Mouse (Mus musculus): ENCODE data around the gene Espn.

The Espn gene

DNA sequence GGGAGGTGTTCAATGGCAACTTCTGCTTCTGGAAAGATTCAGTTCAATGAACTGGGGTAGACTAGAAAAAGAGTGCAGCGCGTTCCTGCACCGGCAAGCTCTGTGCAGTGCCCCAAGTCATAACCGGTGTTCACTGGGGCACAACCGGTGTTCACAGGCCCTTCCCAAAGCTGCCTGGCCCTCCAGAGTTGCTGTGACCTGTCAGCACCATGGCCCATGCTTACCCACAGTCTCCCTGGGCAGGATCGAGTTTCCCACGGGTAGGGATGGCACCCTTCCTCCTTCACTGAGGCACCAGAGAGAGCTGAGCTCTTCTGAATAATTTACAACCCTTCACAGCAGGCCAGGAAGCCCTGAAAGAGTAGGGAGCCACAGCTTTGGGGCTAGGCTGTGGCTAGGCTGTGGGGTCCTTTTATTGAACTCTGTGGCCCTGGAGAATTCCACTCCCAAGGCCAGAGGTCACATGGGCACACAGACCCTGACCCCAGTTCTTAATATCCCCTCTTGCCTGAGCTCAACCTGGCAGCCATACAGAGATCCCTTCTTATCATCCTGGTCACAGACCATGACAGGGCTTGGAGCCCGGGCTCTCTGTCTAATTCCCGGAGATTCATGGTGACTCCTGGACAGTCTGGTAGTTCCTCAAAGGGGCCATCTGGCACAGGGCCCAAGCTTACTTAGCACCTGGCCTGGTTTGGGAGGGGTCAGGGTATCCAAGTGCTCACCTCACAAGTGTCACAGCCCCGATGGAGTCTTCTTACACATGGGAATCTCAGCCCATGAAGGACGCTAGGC, 5.9 kb downstream of the Espn start:
- peak; percentile 35 for DNase-seq

DNA sequence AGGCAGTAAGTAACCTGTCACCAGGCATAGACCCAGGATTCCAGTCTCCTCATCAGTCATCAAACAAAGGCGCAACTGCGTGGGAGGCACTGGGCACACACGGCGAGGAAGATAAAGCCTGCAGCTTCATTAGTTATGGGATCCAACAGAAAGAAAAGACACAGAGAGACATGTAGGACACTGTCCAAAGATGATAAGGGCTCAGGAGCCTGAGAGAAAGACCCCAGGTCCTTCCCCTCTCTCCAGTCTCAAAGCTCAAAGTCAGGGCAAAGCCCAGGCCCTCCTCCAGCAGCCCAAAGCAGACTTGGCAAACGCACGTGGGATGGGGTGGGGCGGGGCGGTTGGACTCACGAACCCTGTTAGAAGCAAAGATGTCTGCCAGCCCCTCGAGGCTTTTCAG, 6.7 kb downstream of the Espn start:
- DNase-seq, result no peak

GRCm38 (mm10) chr4:152143632-152144031, 8.5 kb downstream of the Espn start:
- DNase-seq, result no peak

DNA sequence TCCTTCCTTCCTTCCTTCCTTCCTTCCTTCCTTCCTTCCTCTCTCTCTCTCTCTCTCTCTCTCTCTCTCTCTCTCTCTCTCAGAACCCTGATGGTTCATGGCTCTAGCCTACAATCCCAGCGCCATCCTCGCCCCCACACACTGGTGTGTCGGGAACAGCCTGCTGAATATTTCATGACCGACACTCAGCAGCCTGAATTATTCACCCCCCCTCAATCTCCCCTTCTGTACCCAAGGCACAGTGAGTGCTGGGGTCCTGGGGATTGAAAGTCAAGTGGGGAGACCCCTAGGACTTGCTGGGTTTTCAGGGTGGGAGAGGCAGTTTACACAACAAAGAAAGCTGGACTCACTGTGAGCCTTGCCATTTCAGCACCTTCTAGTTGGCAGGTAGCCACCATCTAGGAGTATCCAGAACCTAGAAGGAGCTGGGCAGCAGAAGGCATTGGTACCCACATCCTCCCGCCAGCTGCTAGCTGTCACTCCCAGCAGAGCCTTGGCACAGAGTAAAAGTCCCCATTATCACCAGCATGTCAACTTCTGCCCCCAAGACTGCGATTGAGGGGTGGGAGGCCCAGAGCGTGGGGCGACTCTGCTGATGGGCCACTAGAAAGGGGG, 10.5 kb downstream of the Espn start:
- no peak for DNase-seq

GRCm38 (mm10) chr4:152140441-152140840, 11.7 kb downstream of the Espn start:
- peak; percentile 70 for DNase-seq

- peak; percentile 92 for DNase-seq
Measured at GRCm38 (mm10) chr4:152138497-152139260, 13.5 kb downstream of the Espn start.

- DNase-seq, result no peak
Measured at GRCm38 (mm10) chr4:152136876-152137250, 15.3 kb downstream of the Espn start.

GRCm38 (mm10) chr4:152136112-152136875, 15.9 kb downstream of the Espn start:
- no peak for DNase-seq

DNA sequence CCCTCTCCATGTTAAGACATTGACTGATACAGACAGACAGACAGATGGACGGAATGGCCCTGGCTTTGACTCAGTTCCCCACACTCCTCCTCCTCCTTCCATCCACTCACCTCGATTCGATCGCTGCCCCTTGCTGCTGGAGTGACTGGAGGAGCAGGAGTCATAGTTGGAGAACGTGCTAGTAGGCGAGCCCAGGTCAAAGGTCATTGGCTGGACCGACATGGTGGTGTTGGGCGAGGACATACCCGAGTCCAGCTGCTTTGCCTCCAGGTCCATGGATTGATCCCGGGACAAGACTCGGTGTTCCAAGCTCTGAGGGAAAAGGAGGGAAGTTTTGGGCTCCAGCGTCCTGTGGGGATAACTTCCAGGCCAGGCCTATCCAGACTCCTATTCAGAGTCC, 16.8 kb downstream of the Espn start:
- no peak for DNase-seq

- peak; percentile 77 for DNase-seq
Measured at GRCm38 (mm10) chr4:152134507-152134906, 17.7 kb downstream of the Espn start.

DNA sequence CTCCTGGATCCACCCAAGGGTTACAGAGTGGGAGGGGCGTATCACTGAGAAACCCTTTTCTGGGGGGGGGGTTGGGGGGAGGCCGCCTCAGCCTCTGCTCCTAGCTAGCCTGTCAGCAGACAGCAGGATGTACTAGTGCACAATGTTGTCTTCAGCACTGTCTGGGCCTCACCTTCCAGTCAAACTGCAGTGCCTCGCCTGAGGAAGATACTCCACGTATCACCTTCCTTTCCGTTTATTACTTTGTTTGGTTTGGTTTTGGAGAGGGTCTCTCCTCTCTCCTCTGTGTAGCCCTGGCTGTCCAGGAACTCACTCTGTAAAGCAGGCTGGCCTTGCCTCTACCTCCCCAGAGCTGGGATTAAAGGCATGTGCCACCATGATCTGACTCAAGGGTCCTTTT, 19.0 kb downstream of the Espn start:
- DNase-seq, result no peak

DNA sequence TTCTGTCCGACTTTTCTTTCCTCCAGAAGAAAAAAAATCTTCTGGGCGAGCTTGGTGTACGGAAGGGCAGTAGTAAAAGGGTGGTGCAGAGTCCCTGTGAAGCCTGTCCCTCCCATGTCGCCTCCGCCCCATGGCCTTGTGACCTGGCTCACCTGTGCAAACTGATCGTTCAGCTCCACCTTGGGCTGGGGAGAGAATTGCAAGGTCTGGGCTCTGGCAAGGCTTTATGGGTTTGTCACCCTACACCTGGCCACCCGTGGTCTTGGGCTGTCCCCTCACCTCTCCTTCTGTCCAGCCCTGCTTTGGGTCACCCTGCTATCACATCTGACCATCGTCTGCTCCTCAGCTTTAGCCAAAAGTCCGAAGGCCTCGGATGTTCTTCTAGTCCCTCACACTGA, 19.4 kb downstream of the Espn start:
- DNase-seq, result no peak

DNA sequence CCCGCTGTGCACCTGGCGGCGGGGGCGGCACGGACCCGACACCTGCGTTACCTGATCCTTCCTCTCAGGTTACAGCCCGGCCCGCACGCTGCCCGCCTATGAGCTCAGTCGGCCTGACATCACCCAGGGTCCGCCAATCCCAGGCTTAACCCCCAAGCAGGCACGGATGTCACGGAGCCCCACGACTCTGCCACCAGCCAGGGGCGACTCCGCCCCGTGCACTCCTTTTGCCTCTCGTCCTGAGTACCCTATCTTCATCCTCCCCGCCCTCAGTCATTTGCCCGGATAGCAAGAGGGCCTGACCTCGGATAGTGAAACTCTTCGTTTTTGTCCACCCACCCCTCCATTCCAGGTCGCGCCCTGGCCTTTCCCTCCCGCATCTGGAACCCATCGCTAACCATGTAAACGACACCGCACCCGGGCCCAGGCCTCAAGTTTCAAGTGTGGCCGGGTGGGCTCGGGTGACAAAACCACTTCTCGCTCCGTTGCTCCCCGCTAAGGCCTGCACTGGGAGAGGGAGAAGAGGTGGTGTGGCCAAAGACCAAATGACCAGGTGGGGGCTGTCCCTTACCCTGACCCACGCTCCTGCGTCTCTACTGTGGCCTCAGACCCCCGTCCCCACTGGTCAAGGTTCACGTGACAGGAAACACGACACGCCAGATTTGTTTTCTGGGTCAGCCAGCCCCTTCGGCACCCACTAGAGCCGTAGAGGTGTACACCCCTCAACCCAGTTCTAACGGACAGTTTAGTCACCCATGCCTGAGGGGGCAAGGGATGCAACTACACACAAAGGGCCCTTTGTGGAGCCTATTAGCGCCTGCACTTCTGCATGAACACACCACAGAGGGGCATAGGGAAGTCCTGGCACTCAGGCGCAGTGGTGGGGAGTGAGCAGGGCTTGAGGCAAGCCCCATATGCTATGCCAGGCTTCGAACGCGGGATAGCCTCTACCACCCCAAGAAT, 20.1 kb downstream of the Espn start:
- no peak for DNase-seq

DNA sequence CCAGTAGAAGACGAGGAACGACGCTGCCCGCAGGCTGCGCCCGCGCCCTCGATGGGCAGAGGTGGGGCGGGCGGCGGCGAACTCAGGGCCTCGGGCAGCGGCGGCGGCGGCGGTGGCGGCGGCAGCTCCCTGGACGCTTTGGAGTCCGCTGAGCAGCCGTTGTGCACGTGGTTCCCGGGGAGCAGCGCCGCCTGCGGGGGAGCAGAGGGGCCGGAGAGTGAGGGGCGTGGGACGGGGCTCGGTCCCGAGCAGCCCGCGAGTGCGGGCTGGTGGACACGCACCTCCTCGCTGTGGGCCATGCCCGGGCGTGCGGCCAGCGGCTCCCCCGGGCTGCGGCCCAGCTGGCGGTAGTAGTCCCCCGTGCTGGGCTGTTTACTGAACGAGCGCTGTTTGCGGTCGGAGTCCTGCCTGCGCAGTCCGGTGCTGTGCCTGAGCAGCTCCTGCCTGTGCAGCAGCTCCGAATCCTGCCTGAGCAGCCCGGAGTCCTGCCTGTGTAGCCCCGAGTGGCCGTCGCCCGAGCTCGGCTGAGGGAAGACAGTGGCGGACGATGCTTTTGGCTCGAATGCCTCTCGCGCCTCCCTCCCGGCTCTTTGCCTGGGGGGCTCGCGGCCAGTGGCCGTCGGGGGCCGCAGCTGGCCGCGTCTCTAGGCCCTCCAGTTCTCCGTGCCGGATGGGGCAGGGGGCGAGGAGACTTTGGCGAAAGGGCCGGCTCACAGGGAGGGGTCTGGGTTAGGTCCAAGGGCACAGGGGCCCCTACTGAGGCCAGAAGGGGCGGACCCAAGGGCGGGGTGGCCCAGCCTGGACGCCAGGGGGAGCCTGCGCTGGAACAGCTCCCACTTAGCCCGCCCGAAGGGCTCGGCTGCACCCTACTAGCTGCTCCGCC, 21.2 kb downstream of the Espn start:
- peak; percentile 83 for DNase-seq

GRCm38 (mm10) chr4:152129395-152129930, 22.7 kb downstream of the Espn start:
- no peak for DNase-seq

DNA sequence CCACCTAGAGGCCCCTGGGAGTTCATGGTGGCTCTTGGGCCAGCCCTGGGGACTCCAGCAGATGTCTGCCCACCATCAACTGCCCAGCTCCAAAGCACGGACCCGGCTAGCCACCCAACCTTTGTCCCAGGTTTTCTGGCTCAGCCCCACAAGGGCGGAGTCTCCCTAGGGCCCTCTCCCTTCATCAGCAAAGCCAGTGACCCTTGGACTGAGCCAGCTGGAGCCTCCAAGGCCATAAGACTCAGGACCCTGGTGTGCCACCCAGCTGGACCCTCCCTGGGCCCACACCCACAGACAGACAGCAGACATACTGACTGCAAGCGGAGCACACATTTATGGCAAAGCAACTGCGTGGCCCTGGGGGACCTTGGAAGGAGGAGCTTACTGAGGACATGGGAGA, 23.4 kb downstream of the Espn start:
- DNase-seq, result peak; percentile 87

GRCm38 (mm10) chr4:152127884-152128283, 24.3 kb downstream of the Espn start:
- no peak for DNase-seq

GRCm38 (mm10) chr4:152126026-152126920, 25.9 kb downstream of the Espn start:
- no peak for DNase-seq

Measured in kidney, postnatal 14 days (tissue).